Mouse (Mus musculus): ENCODE data around the gene Btbd9.

GRCm38 (mm10) chr17:30452363-30452762, 123.9 kb downstream of the Btbd9 start:
- TF ChIP-seq USF1 (IDR thresholded peaks at IDR 0.05; ENCODE audit: low read depth) = no peak
- no peak for TF ChIP-seq CTCF (IDR thresholded peaks at IDR 0.05; ENCODE audit: control insufficient read depth, insufficient read depth, insufficient read length)
- TF ChIP-seq MYOG (IDR thresholded peaks at IDR 0.05; ENCODE audit: control insufficient read depth, extremely low read depth, insufficient read length) = no peak
- TF ChIP-seq FOSL1 (IDR thresholded peaks at IDR 0.05; ENCODE audit: insufficient read depth, low read length, poor library complexity, severe bottlenecking) = no peak
- no peak for TF ChIP-seq MAX (IDR thresholded peaks at IDR 0.05)

Measured in C2C12 (cell line).